Mouse (Mus musculus): Measurements from ENCODE around the gene Hoxc5. TPM values are rescaled to one million over a fixed set of nuclear protein-coding genes. Genes with fewer than 3 reads are reported as not detected.

Hoxc5 gene
- polyA plus RNA-seq, 1 experiment = 0.32 TPM

- no peaks in the 10 kb centered on the region for H3K36me3 ChIP-seq (ENCODE audit: control insufficient read depth, insufficient read depth, low read length)
- no peaks in the 10 kb centered on the region for H3K4me1 ChIP-seq (replicated peaks; ENCODE audit: control insufficient read depth, insufficient read depth, low read length)
- no peak for DNase-seq
- no peaks in the 10 kb centered on the region; the same call in 1 of the 2 replicates for H3K27me3 ChIP-seq (ENCODE audit: control insufficient read depth, insufficient read depth, low read length)
- TF ChIP-seq POLR2A (IDR thresholded peaks at IDR 0.05; ENCODE audit: control insufficient read depth, extremely low read depth, insufficient read depth, low read length, poor library complexity) (no peak), CTCF (IDR thresholded peaks at IDR 0.05; ENCODE audit: borderline replicate concordance, control insufficient read depth, extremely low read depth, insufficient read depth, low read length, poor library complexity) (no peak)
- H3K4me3 ChIP-seq (ENCODE audit: control insufficient read depth, insufficient read depth, low read length) = no peak overlapping the region
- no peak overlapping the region for H3K27ac ChIP-seq (ENCODE audit: control insufficient read depth, insufficient read depth, low read length)
Measured at GRCm38 (mm10) chr15:103053210-103053609, 86.0 kb downstream of the Hoxc5 start.

- Histone ChIP-seq H3K4me1 (replicated peaks; ENCODE audit: control insufficient read depth, insufficient read depth, low read length) (no peaks in the 10 kb centered on the region), H3K27me3 (ENCODE audit: control insufficient read depth, insufficient read depth, low read length) (peaks cover 18% of the 10 kb centered on the region), H3K36me3 (ENCODE audit: control insufficient read depth, insufficient read depth, low read length) (no peaks in the 10 kb centered on the region), H3K27ac (ENCODE audit: control insufficient read depth, insufficient read depth, low read length) (no peak overlapping the region), H3K4me3 (ENCODE audit: control insufficient read depth, insufficient read depth, low read length) (no peak overlapping the region)
- WGBS = 68% methylated on average over 2 of the region's 2 CpGs
- DNase-seq = no peak
- no peak for TF ChIP-seq POLR2A (IDR thresholded peaks at IDR 0.05; ENCODE audit: control insufficient read depth, extremely low read depth, insufficient read depth, low read length, poor library complexity)
- TF ChIP-seq CTCF (IDR thresholded peaks at IDR 0.05; ENCODE audit: borderline replicate concordance, control insufficient read depth, extremely low read depth, insufficient read depth, low read length, poor library complexity) = no peak
Measured at GRCm38 (mm10) chr15:103056396-103056795, 89.2 kb downstream of the Hoxc5 start.

GRCm38 (mm10) chr15:103058715-103059114, 91.5 kb downstream of the Hoxc5 start:
- Histone ChIP-seq H3K27ac (ENCODE audit: control insufficient read depth, insufficient read depth, low read length) (no peak overlapping the region), H3K4me3 (ENCODE audit: control insufficient read depth, insufficient read depth, low read length) (no peak overlapping the region), H3K36me3 (ENCODE audit: control insufficient read depth, insufficient read depth, low read length) (no peaks in the 10 kb centered on the region), H3K27me3 (ENCODE audit: control insufficient read depth, insufficient read depth, low read length) (peaks cover 19% of the 10 kb centered on the region), H3K4me1 (replicated peaks; ENCODE audit: control insufficient read depth, insufficient read depth, low read length) (no peaks in the 10 kb centered on the region)
- DNase-seq = no peak
- WGBS = 28% methylated on average over 12 of the region's 12 CpGs
- TF ChIP-seq POLR2A (IDR thresholded peaks at IDR 0.05; ENCODE audit: control insufficient read depth, extremely low read depth, insufficient read depth, low read length, poor library complexity) (no peak), CTCF (IDR thresholded peaks at IDR 0.05; ENCODE audit: borderline replicate concordance, control insufficient read depth, extremely low read depth, insufficient read depth, low read length, poor library complexity) (no peak)

- no peak overlapping the region for H3K4me3 ChIP-seq (ENCODE audit: control insufficient read depth, insufficient read depth, low read length)
- H3K27me3 ChIP-seq (ENCODE audit: control insufficient read depth, insufficient read depth, low read length) = peaks cover 19% of the 10 kb centered on the region
- TF ChIP-seq CTCF (IDR thresholded peaks at IDR 0.05; ENCODE audit: borderline replicate concordance, control insufficient read depth, extremely low read depth, insufficient read depth, low read length, poor library complexity) (no peak), POLR2A (IDR thresholded peaks at IDR 0.05; ENCODE audit: control insufficient read depth, extremely low read depth, insufficient read depth, low read length, poor library complexity) (no peak)
- 12% methylated on average over 21 of the region's 21 CpGs for WGBS
- H3K4me1 ChIP-seq (replicated peaks; ENCODE audit: control insufficient read depth, insufficient read depth, low read length) = no peaks in the 10 kb centered on the region
- DNase-seq = no peak
- H3K27ac ChIP-seq (ENCODE audit: control insufficient read depth, insufficient read depth, low read length) = no peak overlapping the region
- no peaks in the 10 kb centered on the region for H3K36me3 ChIP-seq (ENCODE audit: control insufficient read depth, insufficient read depth, low read length)
Measured at GRCm38 (mm10) chr15:103059393-103059992, 92.2 kb downstream of the Hoxc5 start.

- Histone ChIP-seq H3K27me3 (ENCODE audit: control insufficient read depth, insufficient read depth, low read length) (peaks cover 19% of the 10 kb centered on the region), H3K4me1 (replicated peaks; ENCODE audit: control insufficient read depth, insufficient read depth, low read length) (no peaks in the 10 kb centered on the region), H3K4me3 (ENCODE audit: control insufficient read depth, insufficient read depth, low read length) (no peak overlapping the region), H3K36me3 (ENCODE audit: control insufficient read depth, insufficient read depth, low read length) (no peaks in the 10 kb centered on the region), H3K27ac (ENCODE audit: control insufficient read depth, insufficient read depth, low read length) (no peak overlapping the region)
- WGBS = 34% methylated on average over 11 of the region's 11 CpGs
- DNase-seq = no peak
- no peak for TF ChIP-seq CTCF (IDR thresholded peaks at IDR 0.05; ENCODE audit: borderline replicate concordance, control insufficient read depth, extremely low read depth, insufficient read depth, low read length, poor library complexity)
Measured at GRCm38 (mm10) chr15:103060021-103060340, 92.7 kb downstream of the Hoxc5 start.

DNA sequence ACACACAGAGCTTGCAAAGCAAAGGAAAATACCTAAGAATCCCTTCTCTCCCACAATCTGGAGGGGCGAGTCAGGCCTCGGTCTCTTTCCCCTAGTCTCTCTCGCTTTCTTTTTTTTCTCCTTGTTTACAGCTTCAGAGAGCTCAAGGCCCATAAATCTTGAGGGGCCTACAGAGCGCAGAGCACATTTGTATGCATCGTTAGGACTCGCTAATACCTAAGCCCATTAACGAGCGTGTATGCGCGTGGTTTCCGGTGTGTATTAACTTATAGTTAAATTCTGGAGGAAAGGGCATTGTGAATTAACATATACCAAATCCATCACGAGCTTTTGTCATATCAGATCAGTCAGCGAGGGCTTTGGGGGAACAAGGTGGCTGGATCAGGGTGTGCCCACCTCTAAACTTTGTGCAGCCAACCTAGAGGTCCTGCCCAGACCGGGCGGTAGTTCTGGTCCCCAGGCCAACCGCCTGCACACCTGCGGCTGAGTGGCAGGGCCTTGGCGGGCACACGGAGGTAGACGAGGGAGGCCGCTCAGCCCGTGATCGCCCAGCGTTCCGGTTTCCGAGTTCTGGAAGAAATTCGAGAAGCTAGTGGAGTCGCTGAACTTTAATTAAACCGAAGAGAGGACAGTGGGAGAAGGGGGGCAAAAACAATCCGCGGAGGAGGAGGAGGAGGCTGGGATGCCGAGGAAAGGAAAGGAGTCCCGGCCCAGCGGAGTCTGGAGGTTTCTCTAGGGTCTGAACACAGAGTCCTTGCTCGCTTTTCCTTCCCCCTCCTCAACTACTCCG, 93.3 kb downstream of the Hoxc5 start:
- Histone ChIP-seq H3K27ac (ENCODE audit: control insufficient read depth, insufficient read depth, low read length) (no peak overlapping the region), H3K4me1 (replicated peaks; ENCODE audit: control insufficient read depth, insufficient read depth, low read length) (no peaks in the 10 kb centered on the region), H3K4me3 (ENCODE audit: control insufficient read depth, insufficient read depth, low read length) (no peak overlapping the region), H3K27me3 (ENCODE audit: control insufficient read depth, insufficient read depth, low read length) (peaks cover 19% of the 10 kb centered on the region), H3K36me3 (ENCODE audit: control insufficient read depth, insufficient read depth, low read length) (no peaks in the 10 kb centered on the region)
- TF ChIP-seq POLR2A (IDR thresholded peaks at IDR 0.05; ENCODE audit: control insufficient read depth, extremely low read depth, insufficient read depth, low read length, poor library complexity) = no peak
- TF ChIP-seq CTCF (IDR thresholded peaks at IDR 0.05; ENCODE audit: borderline replicate concordance, control insufficient read depth, extremely low read depth, insufficient read depth, low read length, poor library complexity) = no peak
- 6% methylated on average over 36 of the region's 36 CpGs for WGBS
- DNase-seq = no peak
